Mouse (Mus musculus) urinary bladder, postnatal 10 days (tissue): ENCODE measurements around the gene Ltbr.

Experiments used
- DNase-seq: peaks from one replicate; pipeline ENCODE4 v3.0.0; 2022; ENCODE audit warnings: low spot score

Ltbr gene

GRCm38 (mm10) chr6:125313546-125314230 lies at the start of gene Ltbr:
Ltbr (minus strand) TSS chr6:125313885.
- DNase-seq: peak; percentile 49

GRCm38 (mm10) chr6:125363021-125363420 lies 49.3 kb upstream of the Ltbr start:
- DNase-seq: no peak

GRCm38 (mm10) chr6:125361467-125362291 lies 48.0 kb upstream of the Ltbr start:
- no peak for DNase-seq

GRCm38 (mm10) chr6:125360846-125361245 lies 47.2 kb upstream of the Ltbr start:
- DNase-seq: no peak

- DNase-seq: no peak
Measured at GRCm38 (mm10) chr6:125359999-125360398, 46.3 kb upstream of the Ltbr start.

DNA sequence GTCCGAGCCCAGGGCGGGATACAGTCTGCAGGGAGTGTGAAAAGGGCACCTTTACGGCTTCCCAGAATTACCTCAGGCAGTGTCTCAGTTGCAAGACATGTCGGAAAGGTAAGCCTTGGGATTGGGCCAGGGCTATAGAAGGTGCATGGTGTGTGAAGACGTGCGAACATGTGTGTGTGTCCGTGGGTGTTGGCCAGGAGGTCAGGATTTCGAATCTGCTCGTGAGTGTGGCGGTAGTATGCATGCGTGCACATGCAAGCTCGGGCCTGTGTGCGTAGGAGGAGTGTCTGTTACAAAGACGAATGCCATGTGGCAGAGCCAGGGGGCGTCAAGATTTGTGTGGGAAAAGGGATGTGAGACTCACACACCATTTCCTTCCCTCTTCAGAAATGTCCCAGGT lies 43.6 kb upstream of the Ltbr start:
- no peak for DNase-seq

DNA sequence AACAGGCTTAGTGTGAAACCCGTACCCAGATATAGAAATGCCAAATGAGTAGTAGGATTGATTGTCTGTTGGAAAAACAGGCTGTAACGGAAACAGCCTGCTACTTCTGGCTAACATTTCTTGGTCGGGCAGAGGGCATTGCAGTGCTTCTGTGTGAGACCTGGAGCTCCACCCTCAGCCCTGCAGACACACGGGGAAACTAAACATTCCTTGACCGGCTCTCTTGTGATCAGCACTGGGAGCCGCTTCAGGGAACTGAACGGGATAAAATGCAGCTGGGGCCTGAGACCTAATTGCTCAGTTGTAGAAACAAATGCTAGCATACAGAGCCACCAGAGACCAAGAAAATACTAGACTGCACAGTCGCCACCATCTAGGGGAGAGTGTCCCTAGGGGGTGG lies 42.6 kb upstream of the Ltbr start:
- DNase-seq: no peak

DNA sequence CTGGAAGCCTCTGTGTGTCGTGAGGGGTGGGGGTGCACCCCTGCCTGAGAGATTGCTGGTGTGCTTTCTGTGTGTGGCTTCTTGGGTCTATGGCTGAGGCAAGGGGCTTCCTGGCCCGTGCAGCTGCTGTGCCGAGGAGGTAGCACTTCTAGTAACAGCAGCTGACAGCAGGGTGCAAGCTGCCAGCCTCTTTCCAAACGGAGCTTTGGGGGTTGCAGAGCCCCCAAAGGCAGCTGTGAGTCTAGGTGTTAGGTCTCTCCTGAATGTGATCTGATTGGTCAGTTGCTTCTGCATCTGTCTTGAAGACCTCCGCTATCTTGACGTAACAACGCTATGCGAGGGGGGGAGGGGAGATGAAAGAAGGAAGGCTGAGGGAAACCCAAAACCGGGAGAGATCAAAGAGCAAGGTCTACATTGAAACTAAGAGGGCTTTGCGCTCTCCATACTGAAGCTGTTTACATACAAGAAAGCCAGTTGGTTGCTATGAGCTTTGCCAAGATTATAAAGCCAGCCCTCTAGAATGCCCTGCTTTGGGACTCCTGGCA lies 41.6 kb upstream of the Ltbr start:
- no peak for DNase-seq

GRCm38 (mm10) chr6:125354352-125355151 lies 40.9 kb upstream of the Ltbr start:
- no peak for DNase-seq

DNA sequence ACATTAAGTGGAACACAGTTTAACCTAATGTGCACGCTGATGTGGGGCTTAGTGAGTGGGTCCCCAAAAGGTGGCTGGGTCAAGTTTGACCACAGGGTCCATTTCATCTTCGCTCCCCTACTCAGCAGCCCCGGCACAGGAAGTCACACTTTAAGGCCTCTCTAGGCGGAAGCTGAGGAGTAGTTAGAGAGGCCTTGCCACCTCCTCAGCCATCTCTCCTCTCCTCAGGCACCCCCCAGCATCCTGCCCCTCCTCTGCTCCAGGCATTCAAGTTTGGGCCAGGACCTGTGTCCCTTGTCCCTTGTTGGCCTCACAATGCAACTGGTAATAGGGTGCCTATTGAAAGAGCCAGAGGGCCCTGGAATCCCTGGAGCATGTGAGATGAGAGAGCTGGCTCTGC lies 40.0 kb upstream of the Ltbr start:
- DNase-seq: no peak

GRCm38 (mm10) chr6:125353221-125353620 lies 39.5 kb upstream of the Ltbr start:
- no peak for DNase-seq

DNA sequence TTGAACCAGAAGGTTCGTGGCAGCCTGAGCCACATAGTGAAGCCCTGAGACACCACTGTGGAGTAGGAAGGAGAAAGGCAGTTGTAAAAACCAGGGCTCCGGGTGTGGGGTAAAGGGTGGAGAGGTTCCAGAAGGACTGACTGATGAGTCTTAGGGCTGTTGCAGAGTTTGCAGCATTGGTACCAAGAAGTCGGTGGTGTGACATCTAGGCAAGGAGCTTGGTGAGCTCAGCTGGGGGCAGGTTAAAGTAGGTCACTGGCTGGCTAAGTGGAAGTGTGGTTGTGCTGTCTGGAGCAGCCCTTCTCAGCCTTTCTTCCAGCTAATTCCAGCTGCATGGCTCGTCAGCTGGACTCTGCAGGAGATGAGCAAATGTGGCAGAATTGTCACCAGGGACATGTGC lies 39.1 kb upstream of the Ltbr start:
- DNase-seq: no peak

DNA sequence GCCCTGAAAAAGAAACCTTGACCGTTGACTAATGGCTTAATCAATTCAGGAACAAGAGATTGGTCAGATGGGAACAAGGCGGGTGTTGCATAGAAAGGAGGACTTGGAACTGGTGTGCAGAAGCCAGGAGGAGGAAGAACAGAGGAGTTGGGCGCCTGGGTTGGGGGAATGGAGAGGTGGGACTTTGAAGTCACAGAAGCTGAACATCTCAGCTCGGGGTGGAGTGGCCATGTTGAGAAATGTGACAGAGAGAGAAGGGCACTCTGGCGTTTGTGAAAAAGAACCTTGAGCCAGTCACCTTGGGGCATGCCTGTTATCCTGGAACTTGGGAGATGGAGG lies 38.3 kb upstream of the Ltbr start:
- DNase-seq: no peak

DNA sequence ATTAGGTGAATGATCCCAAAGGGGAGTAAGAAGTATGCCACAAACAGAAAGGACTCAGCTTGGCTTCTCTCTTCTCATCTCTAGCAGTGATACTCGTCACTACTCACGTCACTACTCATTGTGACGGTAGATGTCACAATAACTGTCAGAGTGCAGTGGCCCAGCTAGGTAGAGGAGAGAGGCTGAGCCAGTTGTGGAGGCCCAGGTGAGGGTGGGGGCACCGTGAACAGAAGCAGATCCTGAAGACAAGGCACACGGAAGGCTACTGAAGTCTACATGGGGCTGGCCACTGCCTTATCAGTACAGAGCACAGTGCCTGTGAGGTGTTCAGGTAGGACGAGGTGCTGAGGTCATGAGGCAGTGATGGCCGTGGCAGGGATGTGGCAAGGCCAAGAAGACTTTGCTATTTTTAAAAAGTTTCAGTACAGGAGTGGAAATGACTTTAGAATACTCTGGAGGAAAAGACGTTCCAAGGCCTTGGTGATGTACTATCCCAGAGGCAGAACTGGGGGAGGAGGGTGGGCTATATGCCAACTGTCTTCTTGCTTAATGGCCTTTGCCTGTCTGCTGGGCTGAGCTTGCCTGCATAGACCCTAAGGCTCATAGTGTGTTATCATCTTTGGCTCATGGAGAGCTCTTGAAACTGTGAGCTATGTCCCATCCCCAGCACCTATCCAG lies 37.8 kb upstream of the Ltbr start:
- no peak for DNase-seq

DNA sequence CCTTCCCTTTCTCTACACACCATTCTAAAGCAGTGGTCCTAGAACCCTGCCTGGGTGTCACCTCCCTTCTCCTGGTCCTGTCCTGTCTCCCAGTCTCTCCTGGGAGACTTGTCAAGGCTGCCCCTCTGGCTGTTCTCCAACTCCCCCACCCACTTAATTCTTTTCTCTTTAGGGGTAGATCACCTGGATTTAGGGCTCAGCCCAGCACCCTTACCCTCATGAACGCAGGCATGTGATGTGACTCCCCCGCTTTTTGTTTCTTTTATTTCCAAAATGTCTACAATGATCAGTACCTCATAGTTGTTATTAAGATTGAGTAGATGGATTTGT lies 37.3 kb upstream of the Ltbr start:
- no peak for DNase-seq

DNA sequence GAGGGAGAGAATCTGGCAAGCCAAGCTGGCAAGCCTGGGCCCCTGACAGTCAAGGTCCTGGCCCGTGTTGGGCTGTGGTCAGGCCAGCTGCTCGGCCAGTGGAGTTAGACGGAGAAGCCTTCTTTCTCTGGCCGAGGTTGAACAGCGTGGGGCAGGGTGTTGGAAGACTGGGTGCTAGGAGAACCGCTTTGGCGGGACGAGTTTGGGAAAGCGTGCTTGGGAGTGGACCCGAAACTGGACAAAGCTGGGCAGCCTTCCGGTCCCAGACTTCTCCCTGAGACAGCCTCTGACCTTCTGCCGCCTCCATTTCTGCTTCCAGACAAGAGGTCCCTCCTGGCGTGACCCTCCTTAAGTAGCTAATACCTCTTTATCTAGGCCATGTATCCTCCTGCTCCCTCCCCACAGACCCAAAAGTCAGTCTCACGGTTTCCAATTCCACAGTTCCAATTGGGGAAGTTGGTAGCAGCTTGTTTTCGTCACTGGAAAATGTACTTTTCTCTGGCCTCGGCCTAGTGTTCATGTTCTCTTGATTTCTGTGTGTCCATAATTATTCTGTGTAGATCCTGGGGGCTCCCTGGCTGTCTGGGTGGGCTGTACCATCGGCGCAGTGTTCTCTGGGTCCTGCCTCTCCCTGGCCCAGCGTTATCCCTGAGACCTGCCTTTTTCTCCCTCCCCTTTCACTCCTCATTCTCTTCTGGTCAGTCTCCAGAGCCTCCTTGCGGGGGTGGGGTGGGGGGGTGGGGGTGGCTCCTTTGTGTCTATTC lies 36.7 kb upstream of the Ltbr start:
- no peak for DNase-seq

DNA sequence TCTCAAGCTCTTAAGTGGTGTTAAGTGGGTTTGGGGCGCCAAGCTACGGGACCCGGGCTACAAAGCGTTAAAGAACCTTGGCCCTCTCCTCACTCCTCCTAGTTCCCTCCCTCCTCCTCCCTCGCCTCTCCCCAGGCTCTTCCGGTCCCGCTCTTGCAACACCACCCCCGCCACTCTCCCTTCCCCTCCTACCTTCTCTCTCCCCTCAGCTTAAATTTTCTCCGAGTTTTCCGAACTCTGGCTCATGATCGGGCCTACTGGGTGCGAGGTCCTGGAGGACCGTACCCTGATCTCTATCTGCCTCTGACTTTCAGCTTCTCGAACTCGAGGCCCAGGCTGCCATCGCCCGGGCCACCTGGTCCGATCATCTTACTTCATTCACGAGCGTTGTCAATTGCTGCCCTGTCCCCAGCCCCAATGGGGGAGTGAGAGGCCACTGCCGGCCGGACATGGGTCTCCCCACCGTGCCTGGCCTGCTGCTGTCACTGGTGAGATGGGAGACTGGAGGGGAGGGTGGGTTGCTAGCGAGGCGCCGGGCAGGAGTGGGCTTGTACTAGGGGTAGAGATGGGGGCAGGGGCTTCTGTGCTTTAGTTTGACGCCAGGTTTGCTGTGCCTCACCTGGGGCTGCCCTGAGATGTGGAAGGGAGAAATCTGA lies 36.0 kb upstream of the Ltbr start:
- DNase-seq: no peak

DNA sequence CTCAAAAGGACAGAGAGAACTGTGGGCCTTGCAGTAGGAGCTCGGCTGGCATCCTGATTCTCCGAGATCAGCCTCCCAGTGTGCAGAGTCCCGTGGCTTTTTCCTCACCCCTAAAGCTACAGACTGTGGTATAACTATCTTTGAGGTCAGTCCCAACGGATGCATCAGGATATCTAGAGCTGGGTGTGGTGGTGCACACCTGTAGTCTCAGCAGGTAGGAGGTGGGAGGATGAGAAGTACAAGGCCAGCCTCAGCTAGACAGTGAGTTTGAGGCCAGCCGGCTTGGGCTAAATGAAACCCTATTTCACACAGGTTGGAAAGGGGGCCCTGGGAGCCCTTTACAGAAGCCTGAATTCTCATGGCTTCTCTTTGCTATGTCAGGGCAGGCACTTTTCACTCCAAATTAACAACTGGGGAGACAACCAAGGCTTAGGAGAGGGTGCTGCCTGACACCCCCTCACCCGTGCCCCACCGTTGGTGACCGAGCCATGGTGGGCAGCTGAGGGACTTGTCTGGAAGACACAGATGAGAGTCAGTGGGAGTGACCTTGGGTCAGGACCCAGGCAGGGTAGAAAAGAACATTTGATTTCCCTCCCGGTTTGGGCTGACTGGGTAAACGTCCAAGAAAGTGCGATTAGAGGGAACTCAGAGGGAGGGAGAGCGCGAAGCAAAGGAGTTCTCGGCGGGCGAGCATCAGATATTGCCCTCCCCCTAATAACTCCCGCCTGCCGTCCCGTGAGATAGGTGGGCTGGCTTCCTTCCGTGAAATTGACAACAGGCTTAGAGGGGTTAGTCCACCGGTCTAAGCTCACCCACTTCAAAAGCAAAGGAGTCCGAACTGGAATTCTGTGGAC lies 35.3 kb upstream of the Ltbr start, which contains the start of gene Tnfrsf1a:
Gene Tnfrsf1a, plus strand, starts transcription at position 642 of the 854 bp plus-strand sequence.
- no peak for DNase-seq

- no peak for DNase-seq
Measured at GRCm38 (mm10) chr6:125346029-125346428, 32.3 kb upstream of the Ltbr start.

DNA sequence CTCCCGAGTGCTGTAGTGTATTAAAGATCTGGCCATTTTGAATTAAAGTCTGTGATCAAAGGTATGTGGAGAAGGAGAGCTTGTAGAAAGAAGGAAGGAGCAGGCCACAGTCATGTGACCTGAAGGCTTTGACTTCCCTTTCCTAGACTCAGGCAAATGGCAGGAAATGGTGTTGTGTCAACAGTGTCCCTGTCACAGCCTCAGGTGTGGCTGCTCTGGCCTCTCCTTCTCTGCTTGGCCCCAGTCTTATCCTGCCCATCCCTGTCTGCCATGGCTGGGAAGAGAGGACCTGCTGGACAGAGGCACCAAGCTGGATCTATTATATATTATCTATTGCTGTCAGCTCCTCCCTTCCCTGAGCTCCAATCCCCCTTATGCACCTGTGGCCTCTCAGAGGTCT lies 31.9 kb upstream of the Ltbr start:
- no peak for DNase-seq
